Mouse (Mus musculus) embryo, embryonic 10 days (tissue): ENCODE results near the gene Lamtor3.
"Not testable (repeated sequence)": the region's sequence is repeated elsewhere in the genome, so short reads cannot be mapped to it uniquely, and the experiment has no call there.

Experiments used
- DNase-seq: peaks from one replicate; pipeline ENCODE4 v3.0.0-alpha.2; 2015; ENCODE audit warnings: low spot score

Lamtor3 gene

DNA sequence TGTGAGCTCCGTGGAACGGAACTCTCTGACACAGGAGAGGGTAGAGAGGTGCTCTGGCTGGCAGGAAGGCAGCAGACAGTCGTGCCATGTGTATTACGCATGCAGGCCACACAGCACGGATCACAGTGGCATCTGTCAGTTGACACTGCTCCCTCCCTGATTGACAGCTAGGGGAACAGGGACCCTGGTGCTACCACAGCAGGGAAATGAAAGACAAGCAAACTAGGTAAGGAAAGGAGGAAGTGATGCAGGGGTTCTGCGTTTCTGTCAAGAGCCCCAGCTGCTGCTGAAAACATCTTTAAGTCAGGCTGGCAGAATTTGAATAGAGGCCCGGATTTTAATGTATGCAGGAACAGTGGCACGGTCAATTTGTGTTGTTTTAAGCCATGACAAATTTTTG lies 45.2 kb downstream of the Lamtor3 start:
- no peak for DNase-seq

DNA sequence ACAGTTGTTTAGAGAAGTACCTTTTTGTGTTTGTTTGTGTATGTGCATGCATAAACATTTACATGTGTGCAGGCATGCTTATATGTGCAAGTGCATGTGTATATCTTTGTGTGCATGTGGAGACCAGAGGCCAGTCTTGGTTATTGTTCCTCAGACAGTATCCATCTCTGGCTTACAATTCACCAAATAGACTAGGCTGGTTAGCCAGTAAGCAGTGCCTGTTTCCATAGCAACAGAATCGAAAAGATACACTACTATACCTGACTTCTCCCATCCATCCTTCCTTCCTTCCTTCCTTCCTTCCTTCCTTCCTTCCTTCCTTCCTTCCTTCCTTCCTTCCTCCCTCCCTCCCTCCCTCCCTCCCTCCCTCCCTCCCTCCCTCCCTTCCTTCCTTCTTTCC lies 45.7 kb downstream of the Lamtor3 start:
- DNase-seq = not testable (repeated sequence)

DNA sequence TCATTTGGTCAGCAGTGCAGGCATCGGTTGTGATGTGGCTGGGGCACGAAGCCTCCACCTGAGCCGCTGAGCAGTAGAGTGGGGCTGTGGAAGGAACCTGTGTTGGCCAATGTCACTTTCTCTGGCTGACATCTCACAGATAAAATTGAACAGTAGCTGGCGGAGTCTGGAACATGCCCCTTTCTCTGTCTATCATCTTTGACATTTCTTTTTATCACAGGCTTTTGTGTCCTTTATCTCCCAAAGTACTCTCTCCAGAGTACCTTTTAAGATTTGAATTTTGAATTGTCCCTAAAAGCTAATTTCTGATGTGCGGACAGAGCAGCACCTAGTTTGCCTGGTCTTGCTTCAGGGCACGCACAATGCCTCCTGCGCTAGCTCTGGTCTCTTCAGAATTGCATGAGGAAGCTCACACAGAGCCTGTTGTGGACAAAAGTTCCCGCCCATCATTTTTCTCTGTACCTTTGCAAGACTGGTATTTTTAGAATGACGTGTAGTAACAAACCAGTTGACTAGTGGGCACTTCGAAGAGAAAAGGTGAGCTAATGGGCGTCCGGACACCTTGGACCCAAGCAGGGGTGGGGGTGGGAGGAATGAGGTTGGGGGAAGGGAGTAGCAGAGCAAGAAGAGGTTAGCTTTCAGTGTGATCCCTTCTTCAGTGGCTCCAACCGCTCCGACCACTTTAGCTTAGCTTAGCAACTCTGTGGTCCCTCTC lies 50.0 kb downstream of the Lamtor3 start:
- no peak for DNase-seq

DNA sequence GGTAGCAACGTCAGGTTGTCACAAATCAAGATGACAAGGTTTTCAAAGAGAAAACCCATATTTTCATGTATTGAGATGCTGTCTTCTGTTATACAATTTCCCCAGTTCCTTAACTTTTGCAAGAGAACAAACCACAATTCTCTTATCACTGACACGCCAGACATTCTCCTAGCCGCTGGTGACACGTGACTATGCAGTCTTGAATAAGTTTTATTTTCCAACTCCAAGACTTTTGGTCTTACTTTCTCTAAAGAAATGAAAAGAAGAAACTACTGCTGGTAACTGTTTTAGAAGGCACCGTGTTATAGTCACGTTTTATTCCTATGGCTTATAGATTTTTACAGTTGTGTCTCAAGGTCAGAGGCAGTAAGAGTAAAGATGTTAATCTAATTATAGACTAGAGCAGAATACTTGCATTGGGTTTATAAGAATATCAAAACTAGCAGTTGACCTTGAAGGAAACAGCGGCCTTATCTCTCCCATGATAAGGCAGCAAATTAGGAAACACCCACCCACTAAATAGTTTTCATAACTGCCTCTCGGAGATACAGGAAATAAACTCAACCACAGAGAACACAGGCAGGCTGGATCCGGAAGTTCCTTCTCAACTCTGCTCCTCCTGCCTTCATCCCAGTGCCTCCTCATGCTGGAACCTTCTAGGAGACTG lies 50.6 kb downstream of the Lamtor3 start:
- DNase-seq = no peak

DNA sequence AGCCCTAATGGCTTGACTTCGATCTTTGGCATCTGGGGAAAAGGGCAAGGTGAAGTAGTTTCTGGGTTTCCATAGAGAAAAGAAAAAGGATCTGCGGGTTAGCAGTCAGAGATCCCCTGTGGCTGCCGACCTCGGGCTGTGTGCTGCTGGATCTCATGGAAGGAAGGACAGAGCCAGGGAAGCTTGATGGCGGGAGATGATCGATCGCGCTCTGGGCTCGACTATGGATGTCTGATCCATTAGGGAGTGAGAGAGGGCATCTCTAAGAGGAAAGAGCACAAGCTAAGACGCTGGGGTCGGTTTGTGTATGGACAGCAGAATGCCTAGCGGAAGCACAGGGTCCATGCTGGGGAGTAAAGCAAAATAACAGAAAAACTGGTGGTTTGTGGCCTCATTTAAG lies 51.6 kb downstream of the Lamtor3 start:
- DNase-seq = peak; percentile 78

DNA sequence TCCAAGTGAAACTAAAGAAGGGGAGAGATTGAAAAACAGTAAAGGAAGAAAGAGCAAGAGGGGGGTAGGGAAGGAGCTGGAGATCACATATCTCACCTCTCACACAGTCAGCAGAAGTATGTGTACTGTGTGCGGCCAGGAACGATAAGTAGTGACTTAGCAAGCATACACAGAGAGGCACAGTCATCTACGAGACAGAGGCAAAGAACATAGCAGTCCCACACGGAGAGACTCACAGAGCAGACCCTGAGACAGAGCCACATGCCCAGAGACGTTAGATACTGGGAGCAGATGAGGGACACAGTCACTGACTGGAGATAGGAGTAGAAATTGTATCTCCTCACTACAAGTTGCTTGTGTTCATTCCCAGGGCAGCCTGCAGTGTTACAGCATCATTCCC lies 53.9 kb downstream of the Lamtor3 start:
- no peak for DNase-seq

DNA sequence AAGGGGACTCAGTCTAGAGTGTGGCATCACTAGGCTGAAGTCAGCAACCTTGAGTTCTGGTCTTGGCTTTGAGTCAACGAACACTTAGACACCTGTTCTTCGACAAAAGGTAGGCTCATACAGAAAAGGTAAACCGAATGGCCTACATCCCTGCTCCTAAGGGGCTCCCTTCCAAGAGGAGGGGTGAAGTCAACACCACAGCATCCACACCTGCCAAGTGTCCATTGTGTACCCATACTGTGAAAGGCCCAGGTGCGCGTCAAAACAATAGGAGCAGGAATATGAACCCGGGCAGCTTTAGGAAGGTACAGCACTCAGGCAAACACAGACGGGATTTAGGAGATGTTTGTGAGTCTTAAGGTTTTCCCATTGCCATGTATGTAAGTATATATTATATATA lies 54.7 kb downstream of the Lamtor3 start:
- no peak for DNase-seq

DNA sequence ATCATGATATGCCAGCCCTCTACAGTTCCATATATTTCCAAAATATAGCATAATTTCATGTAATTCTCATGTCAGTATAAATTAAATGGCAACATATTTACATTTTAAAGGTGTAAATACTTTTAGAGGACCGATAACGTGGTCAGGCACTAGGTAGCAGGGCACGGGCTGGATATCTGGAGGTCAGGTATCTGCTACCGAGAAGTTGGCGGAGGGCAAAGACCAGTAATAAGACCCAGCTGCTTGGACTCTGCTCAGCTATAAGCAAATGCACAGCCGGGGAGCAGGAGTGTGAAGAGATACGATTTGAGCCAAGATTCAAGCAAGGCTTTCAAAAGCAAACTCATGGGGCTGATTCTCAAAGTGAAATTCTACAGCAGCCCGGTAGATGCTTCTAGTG lies 56.0 kb downstream of the Lamtor3 start:
- DNase-seq = no peak

DNA sequence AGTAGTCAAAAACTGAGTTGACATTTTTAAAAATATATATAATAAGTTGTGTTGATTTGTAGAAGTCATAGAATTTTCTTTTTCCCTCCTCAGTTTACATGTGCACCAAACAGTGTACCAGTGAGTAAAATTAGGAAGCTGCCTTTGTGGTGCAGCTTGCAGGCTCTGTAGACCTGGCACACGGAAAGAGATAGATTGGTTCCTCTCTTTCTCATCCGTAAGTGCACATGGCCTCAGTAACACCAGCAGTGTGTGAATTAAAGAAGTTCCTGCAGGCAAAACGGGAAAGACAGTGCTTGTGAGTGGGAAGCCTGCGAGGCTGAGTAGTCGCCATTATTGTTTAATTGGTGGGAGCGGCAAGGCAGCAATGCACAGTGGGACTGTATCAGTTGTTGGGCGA lies 57.1 kb downstream of the Lamtor3 start:
- no peak for DNase-seq

DNA sequence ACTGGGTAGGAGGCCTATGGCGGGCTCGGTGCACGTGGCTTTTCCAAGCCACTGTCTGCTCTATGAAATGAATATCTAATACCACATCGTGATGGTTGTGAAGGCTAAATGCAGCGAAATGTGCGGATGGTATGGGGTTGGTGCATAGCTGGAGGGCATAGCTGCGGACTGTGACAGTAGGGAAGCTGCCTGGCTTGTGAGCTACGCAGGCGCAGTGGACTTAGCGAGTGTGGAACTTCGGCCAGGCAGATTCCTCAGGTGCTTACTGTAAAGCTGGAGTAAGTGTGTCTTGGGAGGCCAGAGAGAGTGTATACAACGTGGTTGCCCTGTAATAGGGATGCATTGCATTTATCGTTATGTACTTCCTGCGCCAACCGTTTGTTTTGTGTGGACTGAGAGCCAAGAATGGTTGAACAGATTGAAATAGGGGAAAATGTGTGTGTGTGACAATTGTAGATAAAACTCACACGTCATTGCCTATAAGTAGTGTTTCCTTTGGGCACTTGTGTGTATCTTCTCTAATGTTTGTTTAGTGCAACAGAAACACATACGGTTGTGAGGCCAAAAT lies 57.6 kb downstream of the Lamtor3 start:
- DNase-seq = no peak

DNA sequence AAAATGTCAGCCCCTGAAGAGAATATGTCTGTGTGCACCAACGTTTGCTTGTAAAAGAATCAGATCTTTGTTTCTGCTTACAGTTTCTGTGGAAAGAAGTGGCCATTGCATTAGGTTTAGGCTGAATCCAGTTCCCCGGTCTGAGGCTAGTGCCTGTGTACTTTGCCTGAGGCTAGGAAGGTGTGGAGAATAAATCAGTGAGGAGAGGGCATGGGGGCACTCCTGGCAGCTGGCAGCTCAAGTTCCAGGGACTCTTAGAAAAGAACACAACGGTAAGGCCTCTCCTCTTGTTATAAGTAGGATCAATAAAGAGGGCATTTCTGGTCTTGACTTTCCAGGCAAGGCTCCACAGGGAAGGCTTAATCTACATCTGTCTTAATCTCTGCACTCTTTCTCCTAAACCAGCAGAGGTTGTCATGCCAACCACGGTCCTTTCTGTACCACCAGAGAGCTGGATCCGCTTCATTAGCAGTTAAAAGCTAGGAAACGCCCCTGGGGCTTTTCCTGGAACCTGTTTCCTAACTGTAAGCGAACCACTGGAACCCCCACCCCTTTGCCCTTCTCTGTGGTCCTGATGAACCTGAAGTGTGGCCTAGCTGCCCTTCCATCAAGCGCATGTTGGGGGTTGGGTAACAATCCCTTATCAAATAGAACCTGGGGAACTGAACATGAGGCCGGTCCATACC lies 58.8 kb downstream of the Lamtor3 start:
- DNase-seq = peak; percentile 55

DNA sequence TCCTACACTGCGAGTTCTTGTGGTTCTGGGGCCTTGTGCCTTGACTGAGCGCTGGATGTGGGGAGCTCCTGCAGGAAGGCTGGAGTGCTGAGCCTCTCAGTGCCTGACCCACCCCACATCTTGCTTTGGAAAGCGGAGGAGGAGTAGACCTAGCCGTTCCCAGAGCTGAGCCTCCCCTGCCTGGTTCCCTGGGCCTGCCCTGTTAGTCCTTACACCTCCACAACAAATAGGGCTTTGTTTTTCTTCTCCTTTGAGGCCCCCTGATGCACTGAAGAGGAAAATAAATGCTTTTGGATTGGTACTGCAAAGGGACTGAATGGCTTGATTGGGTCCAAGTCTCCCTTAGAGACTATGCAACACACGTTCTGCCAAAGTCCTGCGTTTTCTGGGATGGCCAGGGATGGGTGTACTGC lies 59.3 kb downstream of the Lamtor3 start:
- no peak for DNase-seq

DNA sequence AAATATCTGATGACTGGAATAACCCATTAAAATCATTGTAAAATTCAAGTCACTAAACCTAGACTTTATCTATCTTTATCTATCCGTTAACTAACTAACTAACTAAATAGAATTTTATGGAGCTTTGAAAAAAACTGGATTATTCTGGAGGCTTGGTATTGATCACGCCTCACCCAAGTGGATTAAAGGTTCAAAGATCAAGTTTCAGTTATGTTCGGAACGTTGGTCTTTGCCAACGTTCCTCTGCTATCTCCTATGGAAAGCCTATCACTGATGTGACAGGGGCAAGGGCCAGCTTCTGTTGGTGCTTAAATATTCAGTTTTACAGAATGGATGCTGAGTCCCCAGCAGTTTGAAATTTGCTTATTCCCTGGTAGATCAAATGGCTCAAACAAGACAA lies 59.9 kb downstream of the Lamtor3 start:
- no peak for DNase-seq
